In the genomic region with DNA sequence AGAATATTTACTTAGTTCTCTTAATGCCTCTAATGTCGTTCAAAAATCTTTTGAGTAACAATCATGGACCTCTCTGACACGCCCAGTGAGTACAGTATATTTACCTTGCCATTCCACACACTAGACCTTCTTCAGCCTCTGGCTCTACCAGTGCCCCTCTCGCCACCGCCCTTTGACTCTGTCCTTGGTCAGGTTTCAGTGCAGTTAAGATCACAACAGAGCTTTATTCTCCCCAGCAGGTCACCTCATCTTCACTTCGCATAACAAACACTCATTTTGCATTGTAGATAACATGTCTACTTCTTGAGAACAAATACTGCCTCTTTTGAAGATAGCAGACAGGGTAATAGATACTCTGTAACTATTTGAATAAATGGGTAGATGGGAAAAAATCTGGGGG, we compare ENCODE assay signal across 23 mouse cellular contexts.
"Had no signal": no experiment of that assay in that cellular context is flagged by ENCODE, and none has a peak within 500 bp of the region (broad histone marks: within the 10 kb centered on the region; RNA-seq: fewer than 3 reads in every experiment).

No protein-coding gene starts in this region.

- H3K27ac ChIP-seq: liver, embryonic 13.5 days; liver, embryonic 15.5 days; macrophage; midbrain, embryonic 13.5 days; neural tube, embryonic 13.5 days; neural tube, embryonic 15.5 days; stomach, embryonic 15.5 days; stomach, postnatal 0 days had no signal

- H3K4me1 ChIP-seq: liver, embryonic 13.5 days; liver, embryonic 15.5 days; megakaryocyte, embryonic 14.5 days; neural tube, embryonic 13.5 days; stomach, embryonic 15.5 days had no signal

- H3K9me3 ChIP-seq: liver, embryonic 13.5 days; liver, embryonic 15.5 days; midbrain, embryonic 13.5 days; neural tube, embryonic 13.5 days; neural tube, embryonic 15.5 days; stomach, embryonic 15.5 days had no signal

- H3K4me2 ChIP-seq: liver, embryonic 11.5 days; liver, embryonic 13.5 days; liver, embryonic 15.5 days; lung, embryonic 14.5 days; midbrain, embryonic 11.5 days; midbrain, embryonic 13.5 days; neural tube, embryonic 13.5 days; neural tube, embryonic 15.5 days; stomach, embryonic 15.5 days had no signal

- DNase-seq: liver, embryonic 13.5 days; liver, postnatal 0 days; lung, embryonic 14.5 days; lung, postnatal 10 days; lung, postnatal 36 days; retina, postnatal 1 day; right cerebral cortex, adult 18-20 months; right cerebral cortex, postnatal 25 days; thymus, adult 2 months; thymus, postnatal 25 days; thymus, postnatal 4 days had no signal

- H3K27me3 ChIP-seq: stomach, embryonic 15.5 days had no signal

- H3K9ac ChIP-seq: liver, embryonic 13.5 days; liver, embryonic 15.5 days; liver, postnatal 0 days; lung, embryonic 14.5 days; midbrain, embryonic 13.5 days; neural tube, embryonic 13.5 days; neural tube, embryonic 15.5 days; stomach, embryonic 15.5 days had no signal

- ATAC-seq: liver, postnatal 0 days; midbrain, embryonic 13.5 days; midbrain, embryonic 16.5 days had no signal

- H3K4me3 ChIP-seq: liver, embryonic 13.5 days; liver, embryonic 15.5 days; megakaryocyte, embryonic 14.5 days; midbrain, embryonic 13.5 days; myocyte; neural tube, embryonic 13.5 days; neural tube, embryonic 15.5 days; stomach, embryonic 15.5 days had no signal

- H3K36me3 ChIP-seq: liver, embryonic 13.5 days; liver, embryonic 15.5 days; midbrain, embryonic 13.5 days; neural tube, embryonic 13.5 days; neural tube, embryonic 15.5 days; stomach, embryonic 15.5 days had no signal
